Mouse (Mus musculus) kidney, postnatal 25 days (tissue): ENCODE data around the gene H2al1m.
"Not testable (repeated sequence)": the region's sequence is repeated elsewhere in the genome, so short reads cannot be mapped to it uniquely, and the experiment has no call there.

Experiments
- DNase-seq, 2 experiments: peaks; one replicate each; pipeline ENCODE4 v3.0.0; 2021; ENCODE audit warnings: mixed read lengths in 2 of 2

Gene H2al1m

DNA sequence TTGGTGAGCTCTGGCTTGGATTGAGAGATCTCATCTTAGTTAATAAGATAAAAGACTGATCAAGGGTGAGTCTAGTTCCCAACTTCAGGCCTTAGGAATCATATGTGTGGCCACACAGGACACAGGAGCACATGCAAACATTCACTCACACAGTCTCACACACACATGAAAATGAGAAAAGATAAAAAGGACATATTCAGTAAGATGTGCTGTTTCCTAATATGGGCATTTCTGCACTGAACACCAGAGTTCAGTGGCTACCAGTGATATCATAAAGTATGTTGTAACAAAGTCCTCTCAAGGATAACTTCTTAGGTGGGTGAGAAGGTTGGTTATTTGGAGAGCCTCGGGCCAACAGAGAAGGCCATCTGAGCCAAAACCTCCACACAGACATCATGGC, at the start of gene H2al1m:
Gene H2al1m, plus strand, starts transcription at position 301 of the 400 bp plus-strand sequence.
- DNase-seq = not testable (repeated sequence)

DNA sequence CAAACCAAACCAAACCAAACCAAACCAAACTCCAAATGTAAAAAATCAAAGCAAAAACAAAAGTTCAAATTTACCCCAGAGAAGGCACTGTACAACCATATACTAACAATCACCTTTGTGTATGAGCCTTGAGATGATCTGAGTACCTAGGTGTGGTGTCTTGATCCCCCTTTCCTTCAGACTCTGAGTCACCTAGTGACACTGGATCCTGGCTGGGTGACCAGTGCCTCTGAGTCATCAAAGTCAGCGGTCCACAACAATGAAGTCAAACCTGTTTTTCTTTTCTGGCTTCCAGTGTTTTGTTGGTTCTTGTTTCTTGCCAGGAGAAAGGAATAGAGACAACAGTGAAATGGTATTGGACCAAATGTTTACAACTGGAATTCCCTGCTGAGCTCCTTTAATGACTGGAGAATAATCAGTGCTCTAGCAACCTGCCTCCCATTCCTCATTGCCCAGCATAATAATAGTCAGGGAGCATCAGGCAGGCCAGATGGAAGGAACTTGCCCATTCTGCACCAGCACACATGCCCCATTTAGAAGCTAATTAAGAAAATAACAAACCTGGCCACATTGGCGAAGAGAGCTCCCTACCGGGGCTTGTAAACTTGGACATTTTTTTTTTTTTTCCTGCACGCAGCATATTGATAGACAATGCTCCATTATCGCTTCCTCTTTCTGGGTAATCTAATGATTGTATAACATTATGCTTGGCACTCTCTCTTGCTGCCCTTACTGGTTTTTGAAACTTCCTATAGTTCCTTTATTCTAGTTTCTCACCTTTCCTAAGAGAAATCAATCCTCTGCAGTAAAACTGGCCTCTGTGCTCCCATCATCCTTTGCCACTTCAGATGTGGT, 42.6 kb upstream of the H2al1m start:
- no peak for DNase-seq

DNA sequence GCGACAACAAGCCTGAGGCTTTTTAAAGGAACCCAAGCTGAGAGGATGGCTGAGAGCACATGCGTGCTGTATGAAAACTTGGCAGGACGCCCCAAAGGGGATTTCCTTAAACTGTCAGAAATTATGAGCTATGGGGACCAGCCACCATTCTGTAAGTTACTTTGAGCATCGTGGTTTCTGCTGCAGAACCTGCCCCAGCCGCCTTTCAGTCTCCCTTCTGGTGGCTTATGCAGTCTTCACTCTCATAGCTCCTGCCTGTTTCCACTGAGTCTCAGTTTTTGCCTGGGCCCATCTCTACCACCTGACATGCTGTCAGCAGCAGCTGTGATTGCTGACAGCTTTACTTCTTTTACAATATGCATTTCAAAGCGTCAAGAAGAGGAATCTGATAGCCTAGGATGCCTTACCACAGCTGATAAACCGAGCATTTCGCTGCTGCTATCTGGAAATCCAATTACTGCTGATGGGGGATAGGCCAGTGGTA, 40.1 kb upstream of the H2al1m start:
- DNase-seq = peak; percentile 28 to 38

DNA sequence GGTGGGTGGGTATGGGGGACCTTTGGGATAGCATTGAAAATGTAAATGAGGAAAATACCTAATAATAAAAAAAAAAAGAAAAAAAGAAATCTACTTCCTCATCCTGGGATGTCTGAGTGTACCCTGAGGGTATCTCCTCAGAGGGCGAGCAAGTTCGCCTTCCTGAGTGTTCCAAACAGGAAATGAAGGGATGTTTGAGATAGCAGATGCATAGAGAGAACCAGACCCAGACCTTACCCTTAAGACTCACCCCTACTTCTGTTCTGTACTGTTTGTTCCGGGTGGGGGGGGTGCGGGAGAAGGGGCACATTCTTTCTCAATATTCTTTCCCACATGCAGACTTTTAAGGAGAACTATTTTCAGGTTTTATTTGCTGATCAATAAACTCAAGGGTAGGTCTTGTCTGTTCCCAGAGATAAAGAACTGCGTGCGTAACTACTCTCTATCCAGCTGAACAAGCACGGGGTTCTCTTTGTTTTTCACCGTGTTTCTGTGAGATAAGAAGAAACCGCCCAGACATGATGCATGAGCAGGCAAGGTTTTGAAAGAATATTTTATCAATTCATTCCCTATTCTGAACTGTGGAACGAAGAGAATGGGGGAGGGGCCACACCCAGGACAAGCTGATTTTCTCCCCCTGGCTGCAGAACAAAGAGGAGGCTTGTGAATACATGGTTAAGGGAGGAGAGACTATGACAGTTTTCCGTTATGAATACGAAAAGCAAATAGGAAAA, 38.8 kb upstream of the H2al1m start:
- DNase-seq = no peak

DNA sequence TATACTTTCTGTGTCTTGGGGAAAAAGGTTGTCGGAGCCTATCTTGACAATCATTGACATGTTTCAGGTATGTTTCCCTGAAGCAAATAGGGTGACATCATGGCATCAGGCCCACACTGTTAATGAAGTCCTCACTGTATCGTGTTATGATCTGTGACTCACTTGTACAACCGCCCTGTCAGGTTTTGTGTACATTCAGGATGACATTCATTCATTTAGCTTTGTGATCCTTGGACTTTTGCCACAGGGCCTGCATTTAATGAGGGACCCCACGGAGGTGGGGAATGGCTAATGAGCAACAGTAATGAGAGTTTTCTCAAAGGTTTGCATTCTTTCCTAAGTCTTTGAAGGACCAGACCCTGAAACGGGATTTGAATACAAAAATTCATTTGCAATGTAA, 34.7 kb upstream of the H2al1m start:
- DNase-seq = no peak

DNA sequence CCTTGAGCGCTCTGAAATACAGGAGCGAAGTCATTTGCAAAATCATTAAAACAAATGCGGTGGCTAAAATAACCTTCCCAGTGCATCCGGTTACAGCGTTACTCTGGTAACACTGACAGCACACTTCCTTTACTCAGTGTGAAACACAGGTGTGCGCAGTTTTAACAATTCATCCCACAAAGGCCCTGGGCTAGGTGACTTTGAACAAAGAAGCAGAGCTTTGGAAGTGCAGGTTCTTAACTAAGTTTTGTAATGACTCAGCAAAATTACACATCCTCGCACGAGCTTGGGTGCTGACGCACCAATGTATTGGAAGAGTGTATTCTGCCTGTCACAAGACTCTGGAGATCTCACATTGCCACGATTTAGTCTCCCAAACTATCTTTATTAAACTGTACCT, 29.6 kb upstream of the H2al1m start:
- DNase-seq = no peak

DNA sequence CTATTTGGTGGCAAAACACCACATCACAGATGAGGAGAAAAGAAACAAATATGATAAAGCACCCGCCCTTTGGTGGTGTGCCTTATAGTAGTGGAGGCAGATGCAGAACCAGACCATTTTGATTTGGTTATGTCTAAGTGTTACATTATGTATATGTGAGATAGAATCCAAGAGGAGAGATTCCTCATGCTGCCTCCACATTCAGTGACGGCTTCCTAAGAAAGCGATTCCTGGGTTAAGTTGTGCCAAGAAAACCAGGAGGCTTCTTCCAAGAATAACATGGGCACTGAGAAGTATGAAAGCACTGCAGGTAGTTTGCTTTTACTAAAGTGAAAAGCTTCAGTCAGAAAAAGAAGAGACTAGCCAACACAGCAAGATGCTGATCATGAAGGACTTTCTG, 28.7 kb upstream of the H2al1m start:
- DNase-seq = no peak

DNA sequence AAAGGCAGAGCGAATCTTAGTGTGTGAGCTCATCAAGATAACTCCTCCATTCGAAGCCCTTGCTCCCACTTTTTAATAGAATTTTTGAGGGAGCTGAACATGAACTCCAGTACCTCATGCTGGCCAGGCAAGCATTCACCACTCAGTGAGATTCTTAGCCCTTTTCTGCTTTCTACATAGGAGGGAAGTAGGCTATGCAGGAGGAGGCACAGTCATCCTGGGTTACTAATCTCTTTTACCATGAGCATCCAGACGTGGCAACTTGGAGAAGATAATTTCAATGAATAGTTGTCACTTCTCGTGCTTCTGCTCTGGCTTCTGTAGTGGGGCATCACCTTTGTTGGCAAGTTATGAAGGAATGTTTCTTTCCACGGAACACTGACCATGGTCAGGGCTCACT, 26.8 kb upstream of the H2al1m start, which contains the start of gene Gm14862:
Gene Gm14862, minus strand, starts transcription at position 134 of the 400 bp plus-strand sequence.
- no peak for DNase-seq

DNA sequence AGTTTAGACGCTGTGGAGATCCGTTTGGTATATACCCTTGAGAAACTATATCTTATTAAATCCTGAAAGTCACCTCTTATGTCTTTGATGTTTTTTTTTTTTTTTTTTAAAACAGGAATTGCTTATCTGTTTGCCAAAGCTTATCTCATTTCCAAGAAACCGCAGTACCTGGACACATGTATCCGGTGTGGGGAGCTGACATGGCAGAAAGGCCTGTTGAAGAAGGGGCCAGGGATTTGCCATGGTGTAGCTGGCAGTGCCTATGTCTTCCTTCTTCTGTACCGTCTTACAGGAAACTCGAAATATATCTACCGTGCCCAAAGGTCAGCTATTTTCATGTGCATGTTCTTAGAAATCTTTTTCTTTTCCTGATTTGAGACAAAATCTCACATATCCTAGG, 25.7 kb upstream of the H2al1m start:
- DNase-seq = no peak

DNA sequence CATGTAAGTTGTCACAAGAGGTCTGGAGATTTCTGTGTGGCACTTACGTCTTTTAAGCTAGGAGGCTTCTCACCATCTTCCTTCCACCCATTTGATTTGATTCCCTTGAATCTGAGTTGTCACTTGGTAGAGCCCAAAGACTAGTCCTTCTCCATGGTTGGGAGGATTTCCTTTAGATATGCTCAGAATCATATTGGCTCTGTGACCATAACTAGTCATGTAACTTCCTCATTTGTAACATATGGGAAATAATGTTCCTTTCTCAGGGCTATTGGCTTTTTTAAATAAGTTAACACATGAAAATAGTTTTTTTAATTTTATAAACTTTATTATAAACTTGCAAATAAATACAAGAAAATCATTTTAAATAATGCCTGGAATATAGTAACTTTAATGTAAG, 24.3 kb upstream of the H2al1m start:
- no peak for DNase-seq

DNA sequence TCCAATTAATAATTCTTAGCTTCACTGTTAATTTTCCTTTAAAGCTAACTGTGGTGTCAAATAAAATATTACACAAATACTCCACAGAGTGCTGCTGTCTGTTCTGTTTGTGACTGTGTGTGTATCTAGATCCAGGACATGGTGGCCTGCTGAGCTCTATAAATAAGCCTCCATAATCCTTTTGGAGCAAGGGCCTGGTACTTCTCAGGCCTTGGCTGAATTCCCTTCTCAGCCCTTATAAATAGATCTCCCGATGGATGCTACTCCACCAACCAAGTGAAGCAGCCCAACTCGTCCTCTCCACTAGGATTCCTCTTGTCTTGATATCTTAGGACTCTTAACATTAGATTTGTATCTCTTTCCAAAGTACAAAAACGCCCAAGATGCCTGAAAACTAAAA, 12.5 kb upstream of the H2al1m start:
- DNase-seq = no peak

DNA sequence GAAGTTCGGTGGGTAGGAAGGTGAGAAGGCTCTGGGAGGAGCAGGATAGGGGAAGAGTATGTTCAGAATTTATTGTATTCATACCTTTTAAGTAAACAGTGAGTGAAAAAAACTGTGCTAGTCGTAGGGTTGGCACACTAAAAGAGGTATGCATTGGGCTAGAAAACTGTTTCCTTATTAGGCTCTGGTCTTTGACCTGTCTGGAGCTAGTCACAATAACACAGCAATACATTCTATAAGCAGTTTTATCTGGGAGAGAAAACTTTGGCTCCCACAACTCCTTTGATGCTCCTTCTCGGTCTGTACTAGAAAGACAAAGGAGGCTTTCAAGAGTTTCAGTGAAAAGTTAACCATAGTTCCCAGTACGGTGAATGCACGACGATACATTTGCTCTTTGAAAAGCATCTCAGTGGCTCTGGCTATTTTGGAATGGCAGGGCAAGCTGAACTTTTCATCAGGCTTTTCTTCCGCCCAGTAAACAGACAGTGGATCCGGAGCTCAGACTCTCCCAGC, 11.6 kb upstream of the H2al1m start:
- no peak for DNase-seq

DNA sequence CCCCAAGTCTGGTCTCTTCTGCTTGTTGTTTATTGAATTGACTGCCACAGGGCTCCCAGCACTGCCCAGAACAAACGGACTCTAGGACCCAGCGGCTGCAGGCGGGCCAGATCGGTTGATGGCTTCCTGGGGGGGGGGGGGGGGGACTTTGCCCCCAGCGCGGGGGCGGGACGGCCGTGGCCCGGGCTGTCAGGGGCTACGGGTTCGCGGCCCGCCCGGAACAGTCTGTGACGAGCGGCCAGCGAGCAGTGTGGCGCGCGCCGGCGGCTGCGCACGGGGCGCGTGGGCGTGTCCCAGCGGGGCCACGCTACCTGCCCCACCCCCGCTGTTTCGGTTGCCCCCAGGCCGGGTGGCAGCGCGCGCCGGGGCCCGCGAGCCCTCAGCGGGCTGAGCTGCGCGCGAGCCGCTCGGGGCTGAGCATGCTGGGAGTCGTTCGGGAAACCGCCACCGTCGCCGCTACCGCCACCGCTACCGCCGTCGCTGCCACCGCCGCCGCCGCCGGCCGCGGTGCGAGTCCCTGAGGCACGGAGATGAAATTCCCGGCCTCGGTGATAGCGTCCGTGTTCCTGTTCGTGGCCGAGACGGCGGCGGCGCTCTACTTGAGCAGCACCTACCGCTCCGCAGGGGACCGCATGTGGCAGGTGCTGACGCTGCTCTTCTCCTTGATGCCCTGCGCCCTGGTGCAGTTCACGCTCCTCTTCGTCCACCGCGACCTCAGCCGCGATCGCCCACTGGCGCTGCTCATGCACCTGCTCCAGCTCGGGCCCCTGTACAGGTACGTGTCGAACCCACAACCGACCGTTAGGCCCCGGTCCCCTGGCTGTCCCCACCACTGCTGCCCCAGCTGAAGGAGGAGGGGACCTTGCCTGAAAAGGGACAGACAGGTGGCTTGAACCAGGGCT, 10.9 kb upstream of the H2al1m start, which contains the start of gene Xk:
Gene Xk, plus strand, starts transcription at position 297 of the 902 bp plus-strand sequence.
- DNase-seq = peak; percentile 35 to 74

DNA sequence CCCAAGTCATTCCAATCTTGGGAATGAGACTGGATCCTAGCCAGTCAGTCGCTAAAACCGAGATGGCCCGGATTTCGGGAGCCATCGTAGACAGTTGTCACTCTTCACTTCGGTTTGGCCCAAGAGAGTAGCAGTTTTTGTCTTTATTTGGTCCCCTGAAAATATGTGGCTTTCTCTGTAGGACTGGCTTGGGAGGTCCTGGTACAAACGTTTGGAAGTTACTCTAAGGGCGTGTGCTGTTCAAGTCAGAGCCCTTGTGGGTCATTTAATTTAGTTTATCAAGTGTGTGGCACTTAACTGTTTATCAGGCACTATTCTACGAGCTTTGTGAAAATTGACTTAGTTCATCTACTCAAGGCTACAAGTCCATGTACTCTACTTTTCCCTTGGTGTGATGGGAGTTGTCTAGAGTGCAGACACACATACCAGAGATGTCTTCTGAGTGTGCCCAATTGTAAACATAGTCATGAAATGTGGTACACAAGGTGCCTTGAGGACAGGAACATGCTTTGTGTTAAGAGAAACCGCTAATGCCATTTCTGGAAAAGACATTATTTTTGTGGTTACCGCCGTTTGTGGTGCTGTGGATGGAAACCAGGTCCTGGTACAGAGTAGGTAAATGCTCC, 10.1 kb upstream of the H2al1m start:
- DNase-seq = no peak

DNA sequence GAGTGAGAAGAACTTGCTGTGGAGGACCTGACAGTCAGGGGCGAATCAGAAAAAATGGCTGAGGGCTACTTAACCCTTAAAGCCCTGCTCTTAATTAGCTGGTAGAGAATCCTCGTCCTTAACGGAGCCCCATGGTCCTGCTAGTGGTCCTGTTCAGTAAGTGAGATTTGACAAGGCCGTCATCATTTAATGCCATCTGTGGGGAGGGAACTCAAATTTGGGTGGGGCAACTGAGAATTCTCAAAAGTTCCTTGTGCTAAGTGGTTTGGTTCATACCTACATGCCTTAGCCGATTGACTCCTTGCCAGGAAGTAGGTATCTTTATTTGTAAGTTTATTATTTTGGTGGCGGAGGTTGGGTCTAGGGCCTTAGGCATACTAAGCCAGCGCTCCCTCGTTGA, 9.2 kb upstream of the H2al1m start:
- no peak for DNase-seq

DNA sequence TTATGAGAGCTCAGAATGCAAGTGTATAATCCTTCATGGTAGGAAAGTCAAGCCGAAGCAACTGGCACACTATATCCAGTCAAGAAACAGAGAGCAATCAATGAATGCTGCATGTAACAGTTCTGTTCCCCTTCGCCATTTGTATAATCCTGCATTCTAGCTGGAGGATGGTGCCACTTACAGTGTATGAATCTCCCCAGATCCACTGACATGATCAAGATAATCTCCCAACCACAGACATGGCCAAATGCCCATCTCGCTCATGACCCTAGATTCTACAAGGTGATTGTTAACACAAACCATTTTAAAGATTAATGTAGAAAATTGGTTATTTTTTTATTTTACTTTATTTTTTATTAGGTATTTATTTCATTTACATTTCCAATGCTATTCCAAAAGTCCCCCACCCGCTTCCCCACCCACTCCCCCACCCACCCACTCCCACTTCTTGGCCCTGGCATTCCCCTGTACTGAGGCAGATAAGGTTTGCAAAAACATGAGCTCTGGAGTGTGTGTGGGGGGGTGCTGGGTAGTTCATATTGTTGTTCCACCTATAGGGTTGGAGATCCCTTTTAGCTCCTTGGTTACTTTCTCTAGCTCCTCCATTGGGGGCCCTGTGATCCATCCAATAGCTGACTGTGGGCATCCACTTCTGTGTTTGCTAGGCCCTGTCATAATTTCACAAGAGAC, 9.7 kb downstream of the H2al1m start:
- DNase-seq = not testable (repeated sequence)

DNA sequence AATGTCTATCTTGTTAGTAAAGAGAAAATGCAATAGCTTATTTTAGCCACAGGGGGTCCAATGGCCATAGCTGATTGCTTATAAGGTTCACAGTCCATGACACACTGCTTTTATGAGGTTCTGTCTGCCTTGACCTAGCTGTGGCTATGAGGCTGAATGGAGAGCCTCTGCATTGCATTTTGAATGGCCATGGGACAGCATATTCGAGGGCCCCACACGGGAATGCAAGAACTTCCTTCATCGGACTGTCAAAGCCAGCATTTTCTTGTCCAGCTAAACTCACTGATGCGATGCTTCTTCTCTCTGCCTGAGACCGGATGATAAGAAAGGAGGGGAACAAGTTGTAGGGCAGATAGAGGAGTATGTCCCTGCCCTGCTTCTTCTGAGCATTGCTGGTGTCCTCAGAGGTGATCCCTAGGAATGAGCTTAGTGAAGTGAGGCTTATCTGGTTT, 14.9 kb downstream of the H2al1m start:
- no peak for DNase-seq

DNA sequence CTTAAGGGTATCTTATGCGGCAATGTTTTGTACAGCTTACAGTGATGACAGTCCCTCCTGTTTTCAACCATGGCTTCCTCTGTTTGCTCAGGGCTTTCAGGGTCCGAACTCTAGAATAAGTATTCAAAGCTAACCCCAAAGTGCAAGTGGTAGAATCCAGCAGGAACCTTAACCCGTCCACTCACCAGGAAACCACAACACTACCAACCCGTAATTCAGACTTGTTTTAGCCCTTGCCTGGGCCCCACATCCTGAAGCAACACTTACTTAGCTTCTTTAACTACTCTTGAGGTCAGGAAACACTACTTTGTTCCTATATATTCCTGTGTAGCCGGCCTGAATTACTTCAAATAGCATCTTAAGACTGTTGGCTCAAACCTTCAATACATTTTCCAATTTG, 19.2 kb downstream of the H2al1m start:
- no peak for DNase-seq

DNA sequence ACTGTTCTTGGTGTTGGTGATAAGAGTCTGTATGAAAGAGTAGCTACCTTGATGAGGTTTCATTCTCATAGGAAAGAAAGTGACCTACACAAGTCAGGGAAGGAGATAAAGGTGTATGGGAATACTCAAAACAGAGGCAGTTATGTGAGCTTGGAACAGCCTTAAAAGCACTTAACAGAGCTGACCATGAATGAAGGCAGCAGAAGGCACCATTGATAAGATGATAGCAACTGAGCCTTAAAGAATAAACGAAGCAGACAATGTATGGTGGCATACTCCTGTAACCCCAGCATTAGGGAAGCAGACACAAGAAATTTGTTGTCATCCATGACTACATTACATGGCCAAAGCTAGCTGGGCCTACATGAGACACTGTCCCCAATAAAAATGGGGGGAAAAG, 19.9 kb downstream of the H2al1m start:
- DNase-seq = no peak

DNA sequence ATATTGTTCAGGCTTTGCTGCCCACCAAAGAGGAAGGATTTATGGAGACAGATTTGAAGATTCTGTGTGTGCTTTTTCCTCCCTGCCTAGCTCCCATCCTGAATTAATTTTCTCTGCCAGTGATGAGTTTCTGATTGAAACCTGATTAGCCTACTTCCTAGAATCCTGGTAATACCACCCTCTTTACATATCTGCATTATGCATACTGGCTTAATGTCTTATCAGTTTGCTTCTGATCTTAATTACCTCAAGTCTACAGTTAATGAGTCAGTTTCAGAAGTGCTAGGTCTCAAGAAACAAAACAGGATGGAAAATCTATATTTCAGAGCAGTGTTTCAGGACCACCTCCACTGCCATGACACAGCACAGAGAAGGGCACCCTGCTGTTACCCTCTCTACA, 32.9 kb downstream of the H2al1m start:
- not testable (repeated sequence) for DNase-seq

DNA sequence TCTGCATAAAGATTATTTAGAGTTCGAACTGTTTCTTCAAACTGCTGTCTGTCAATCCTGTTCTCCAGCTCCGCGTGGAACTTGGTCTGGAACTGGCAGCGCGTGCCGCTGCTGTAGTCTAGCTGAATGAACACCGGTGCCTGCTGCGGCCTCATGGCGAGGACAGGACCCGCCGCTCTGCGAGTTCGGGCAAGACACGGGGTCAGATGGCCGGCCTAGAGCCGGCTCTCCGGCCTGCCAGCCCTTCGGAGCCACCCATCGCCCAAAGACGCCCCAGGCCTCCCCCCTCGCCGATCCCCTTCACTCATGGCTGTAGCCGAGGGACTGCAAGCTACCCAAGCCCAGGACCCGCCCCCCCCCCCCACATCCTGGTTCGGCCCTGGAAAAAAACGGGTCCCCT, 44.4 kb downstream of the H2al1m start:
- not testable (repeated sequence) for DNase-seq
